In genomic region chr11:101211970-101212369, GRCm38 (mm10) we compare ENCODE assay signal across 8 mouse cellular contexts. TPM values are rescaled to one million over a fixed set of nuclear protein-coding genes. Genes with fewer than 3 reads are reported as not detected.
DNase-seq lines count a peak whose midpoint lies in the region; ATAC-seq lines count a peak whose summit lies in the region.

No protein-coding gene starts in this region.

- no peaks in the 10 kb centered on the region for H3K4me1 ChIP-seq in heart, embryonic 11.5 days (ENCODE audit: control insufficient read depth, insufficient read depth, low read length)
- no peaks in the 10 kb centered on the region for H3K4me1 ChIP-seq in heart, embryonic 12.5 days (replicated peaks)
- H3K4me1 ChIP-seq in limb, embryonic 13.5 days = no peaks in the 10 kb centered on the region

- no peaks in the 10 kb centered on the region for H3K9me3 ChIP-seq in heart, embryonic 11.5 days (replicated peaks; ENCODE audit: control insufficient read depth, low read length)
- no peaks in the 10 kb centered on the region for H3K9me3 ChIP-seq in heart, embryonic 12.5 days (replicated peaks)
- no peaks in the 10 kb centered on the region for H3K9me3 ChIP-seq in limb, embryonic 13.5 days

- no peak overlapping the region for H3K4me3 ChIP-seq in heart, embryonic 11.5 days (ENCODE audit: low read depth, low read length)
- H3K4me3 ChIP-seq in heart, embryonic 12.5 days = no peak overlapping the region
- no peak overlapping the region for H3K4me3 ChIP-seq in limb, embryonic 13.5 days

- ATAC-seq in heart, embryonic 11.5 days (replicated peaks; ENCODE audit: insufficient number of reproducible peaks, low FRiP score, low TSS enrichment) = no peak
- ATAC-seq in heart, embryonic 12.5 days (ENCODE audit: insufficient number of reproducible peaks, low FRiP score) = peak; percentile 68; the same call in 1 of the 2 replicates
- peak; percentile 71; the same call in 1 of the 2 replicates for ATAC-seq in limb, embryonic 13.5 days (ENCODE audit: low FRiP score, low read depth)

- H3K9ac ChIP-seq in heart, embryonic 11.5 days (ENCODE audit: low read depth, low read length) = no peak overlapping the region
- H3K9ac ChIP-seq in heart, embryonic 12.5 days = no peak overlapping the region
- H3K9ac ChIP-seq in limb, embryonic 13.5 days = no peak overlapping the region

- DNase-seq in heart, adult 8-10 months (ENCODE audit: low spot score) = peak; percentile 88
- DNase-seq in CD4-positive helper T cell, adult 2 months (ENCODE audit: low read depth, low spot score) = peak; percentile 76
- DNase-seq in R1 (ENCODE audit: low read depth, low spot score) = peak; percentile 75
- DNase-seq in splenic B cell, adult 2 months (ENCODE audit: low read depth, low spot score) = peak; percentile 87
- no peak for DNase-seq in urinary bladder, adult 18-20 months (ENCODE audit: low spot score in 2 of 2)

- 35% methylated on average over 3 of the region's 3 CpGs for WGBS in heart, embryonic 11.5 days (ENCODE audit: insufficient replicate concordance)
- 43% methylated on average over 3 of the region's 3 CpGs for WGBS in heart, embryonic 12.5 days
- 45% methylated on average over 3 of the region's 3 CpGs for WGBS in limb, embryonic 13.5 days

- peaks cover 16% of the 10 kb centered on the region for H3K36me3 ChIP-seq in heart, embryonic 11.5 days (ENCODE audit: control insufficient read depth, insufficient read depth, low read length)
- H3K36me3 ChIP-seq in heart, embryonic 12.5 days = peaks cover 70% of the 10 kb centered on the region
- H3K36me3 ChIP-seq in limb, embryonic 13.5 days = peaks cover 75% of the 10 kb centered on the region
- H3K36me3 ChIP-seq in splenic B cell, adult 2 months (ENCODE audit: control insufficient read depth, insufficient read depth, low read length, poor library complexity, severe bottlenecking) = peaks cover 27% of the 10 kb centered on the region

- no peaks in the 10 kb centered on the region for H3K27me3 ChIP-seq in heart, embryonic 11.5 days (ENCODE audit: control insufficient read depth, insufficient read depth, low read length)
- H3K27me3 ChIP-seq in heart, embryonic 12.5 days (replicated peaks) = no peaks in the 10 kb centered on the region
- H3K27me3 ChIP-seq in limb, embryonic 13.5 days = no peaks in the 10 kb centered on the region
- no peaks in the 10 kb centered on the region for H3K27me3 ChIP-seq in splenic B cell, adult 2 months (ENCODE audit: control insufficient read depth, insufficient read depth, low read length, poor library complexity, severe bottlenecking)

- H3K27ac ChIP-seq in heart, embryonic 11.5 days (ENCODE audit: low read depth, low read length) = no peak overlapping the region
- H3K27ac ChIP-seq in heart, embryonic 12.5 days (ENCODE audit: poor library complexity, severe bottlenecking) = no peak overlapping the region
- no peak overlapping the region for H3K27ac ChIP-seq in limb, embryonic 13.5 days

- H3K4me2 ChIP-seq in heart, embryonic 11.5 days = no peak overlapping the region
- no peak overlapping the region for H3K4me2 ChIP-seq in heart, embryonic 12.5 days
- H3K4me2 ChIP-seq in limb, embryonic 13.5 days (replicated peaks) = no peak overlapping the region

RNA-seq across cellular contexts. Expression of gene Ezh1, which starts 14.3 kb away (rescaled TPM):
- 10 to 100 TPM; 28.6 to 37.3 (median 31.7) TPM for total RNA-seq in heart, adult 8-10 months (2022)
- polyA plus RNA-seq in heart, embryonic 11.5 days (2014; fragmentation: Nextera tagmentation; extraction: Ambion mirVana) = 10.2 and 12.7 TPM in 2 replicates
- 14.9 and 16.1 TPM in 2 replicates for polyA plus RNA-seq in heart, embryonic 12.5 days (2016; fragmentation: Nextera tagmentation; extraction: Ambion mirVana)
- polyA plus RNA-seq in limb, embryonic 13.5 days (2015; fragmentation: Nextera tagmentation; extraction: Ambion mirVana) = 14.6 and 17.5 TPM in 2 replicates

RNA-seq across cellular contexts. Expression of gene Ramp2, which starts 33.9 kb away (rescaled TPM):
- 10 to 100 TPM; 60.8 to 93.6 (median 83.9) TPM for total RNA-seq in heart, adult 8-10 months (2022)
- polyA plus RNA-seq in heart, embryonic 11.5 days (2014; fragmentation: Nextera tagmentation; extraction: Ambion mirVana) = 230 and 232 TPM in 2 replicates
- 233 and 245 TPM in 2 replicates for polyA plus RNA-seq in heart, embryonic 12.5 days (2016; fragmentation: Nextera tagmentation; extraction: Ambion mirVana)
- polyA plus RNA-seq in limb, embryonic 13.5 days (2015; fragmentation: Nextera tagmentation; extraction: Ambion mirVana) = 72.9 and 74.7 TPM in 2 replicates

RNA-seq across cellular contexts. Expression of gene Ccr10, which starts 36.7 kb away (rescaled TPM):
- total RNA-seq in heart, adult 8-10 months (2022) = under 1 TPM in 2 of 4 experiments, not detected in 2; 0.14 to 0.19 TPM
- polyA plus RNA-seq in heart, embryonic 11.5 days (2014; fragmentation: Nextera tagmentation; extraction: Ambion mirVana) = 0.13 and 0.39 TPM in 2 replicates
- polyA plus RNA-seq in heart, embryonic 12.5 days (2016; fragmentation: Nextera tagmentation; extraction: Ambion mirVana) = 0.15 and 0.36 TPM in 2 replicates
- polyA plus RNA-seq in limb, embryonic 13.5 days (2015; fragmentation: Nextera tagmentation; extraction: Ambion mirVana) = 0.10 TPM in 1 of 2 replicates, not detected in the other

RNA-seq across cellular contexts. Expression of gene Plekhh3, which starts 40.8 kb away (rescaled TPM):
- total RNA-seq in heart, adult 8-10 months (2022) = 10 to 100 TPM; 23.4 to 29.9 (median 28.1) TPM
- polyA plus RNA-seq in heart, embryonic 11.5 days (2014; fragmentation: Nextera tagmentation; extraction: Ambion mirVana) = 6.2 TPM in 2 replicates
- 10.4 and 10.6 TPM in 2 replicates for polyA plus RNA-seq in heart, embryonic 12.5 days (2016; fragmentation: Nextera tagmentation; extraction: Ambion mirVana)
- 6.6 and 7.3 TPM in 2 replicates for polyA plus RNA-seq in limb, embryonic 13.5 days (2015; fragmentation: Nextera tagmentation; extraction: Ambion mirVana)

RNA-seq across cellular contexts. Expression of gene Vps25, which starts 41.5 kb away (rescaled TPM):
- 100 to 1,000 TPM in 3 of 4 experiments, 10 to 100 TPM in 1; 88.4 to 109 (median 104) TPM for total RNA-seq in heart, adult 8-10 months (2022)
- 126 and 128 TPM in 2 replicates for polyA plus RNA-seq in heart, embryonic 11.5 days (2014; fragmentation: Nextera tagmentation; extraction: Ambion mirVana)
- polyA plus RNA-seq in heart, embryonic 12.5 days (2016; fragmentation: Nextera tagmentation; extraction: Ambion mirVana) = 98.8 and 101 TPM in 2 replicates
- polyA plus RNA-seq in limb, embryonic 13.5 days (2015; fragmentation: Nextera tagmentation; extraction: Ambion mirVana) = 104 and 109 TPM in 2 replicates

Comparison
In these comparisons a context has a peak if more than half of its experiments do, and no peak if none do; other contexts are left out.
1. DNase-seq: peak in heart, adult 8-10 months (single experiment), CD4-positive helper T cell, adult 2 months (single experiment), R1 (single experiment) and splenic B cell, adult 2 months (single experiment); none in urinary bladder, adult 18-20 months (0 of 2).